Mouse (Mus musculus) heart, embryonic 16.5 days (tissue): ENCODE results near the gene Tnks2. TPM values are rescaled to one million over a fixed set of nuclear protein-coding genes. Genes with fewer than 3 reads are reported as not detected.

Experiments
- ATAC-seq: fragments of 200-750 bp; cut with Nextera tagmentation; replicated peaks from 2 replicates; pipeline ENCODE4 v1.8.0; 2017; ENCODE audit warnings: moderate number of reproducible peaks; ENCODE audit not compliant: insufficient read depth, low FRiP score; ENCODE audit errors: extremely low read depth
- H3K27ac ChIP-seq: fragments of 300-500 bp; sonication (generic); 2 replicates; pipeline ENCODE4 v1.5.1; 2014; ENCODE audit warnings: mild to moderate bottlenecking, low read length, control low read depth, moderate library complexity
- H3K27me3 ChIP-seq: fragments of 300-500 bp; sonication (generic); 2 replicates; pipeline ENCODE4 v1.6.1; 2014; ENCODE audit warnings: low read length, mixed read lengths; ENCODE audit not compliant: control insufficient read depth, insufficient read depth
- H3K36me3 ChIP-seq: fragments of 300-500 bp; sonication (generic); 2 replicates; pipeline ENCODE4 v1.6.1; 2014; ENCODE audit not compliant: control insufficient read depth, insufficient read depth
- H3K4me1 ChIP-seq: fragments of 300-500 bp; sonication (generic); 2 replicates; pipeline ENCODE4 v1.6.1; 2014; ENCODE audit warnings: low read length, mixed read lengths; ENCODE audit not compliant: control insufficient read depth, insufficient read depth
- H3K4me2 ChIP-seq: fragments of 300-500 bp; sonication (generic); 2 replicates; pipeline ENCODE4 v1.6.1; 2014; ENCODE audit warnings: low read depth, mild to moderate bottlenecking, control low read depth, low read length
- H3K4me3 ChIP-seq: fragments of 300-500 bp; sonication (generic); 2 replicates; pipeline ENCODE4 v1.5.1; 2014; ENCODE audit warnings: mild to moderate bottlenecking, control low read depth, low read length
- H3K9ac ChIP-seq: fragments of 300-500 bp; sonication (generic); 2 replicates; pipeline ENCODE4 v1.6.1; 2014; ENCODE audit warnings: low read length, control low read depth
- H3K9me3 ChIP-seq: fragments of 300-500 bp; sonication (generic); replicated peaks from 2 replicates; pipeline ENCODE4 v1.6.1; 2016; ENCODE audit warnings: low read length; ENCODE audit not compliant: control insufficient read depth
- WGBS: fragments of 180-500 bp; shearing (Covaris S2); extraction: QIAGEN DNeasy Blood & Tissue Kit; methylation state at CpG from one replicate; pipeline ENCODE4 v1.1.7; 2014; 5-methylcytosine and 5-hydroxymethylcytosine counted together
- polyA plus RNA-seq: library from polyadenylated mRNA; unstranded; fragments of >200 nt; fragmentation: Nextera tagmentation; extraction: Ambion mirVana; gene quantifications from 2 replicates; pipeline ENCODE4 v1.2.1, GENCODE M21; 2015

Gene Tnks2
- polyA plus RNA-seq, 1 experiment from 2014 or later, result 25.8 TPM

DNA sequence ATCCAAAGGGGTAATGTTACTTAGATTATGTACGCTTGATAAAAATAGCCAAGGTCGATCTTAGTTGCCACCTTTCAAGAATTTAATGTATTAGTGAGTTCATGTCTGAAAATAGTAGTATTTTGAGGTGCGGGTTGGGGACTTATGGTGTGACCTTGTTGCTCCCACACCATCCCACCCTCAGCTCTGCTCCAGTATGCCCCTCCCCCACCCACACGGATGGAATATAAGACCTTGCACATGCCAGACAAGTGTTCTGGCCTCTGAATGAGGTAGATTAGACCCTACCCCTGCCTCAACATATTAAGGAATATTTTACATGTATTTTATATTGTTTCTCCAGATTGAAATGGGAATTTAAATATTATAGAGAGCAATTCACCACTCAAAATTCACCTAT lies 2.0 kb downstream of the Tnks2 start:
- Histone ChIP-seq H3K27ac (0 out of 2 replicates have a peak overlapping the region, but pooled peaks have one; percentile 58), H3K9me3 (no peaks in the 10 kb centered on the region), H3K27me3 (no peaks in the 10 kb centered on the region), H3K4me1 (peaks cover 12% of the 10 kb centered on the region), H3K4me2 (peak overlapping the region; percentile 89), H3K36me3 (0 out of 2 replicates have a peak, but pooled peaks cover 3% of the 10 kb centered on the region), H3K4me3 (peak overlapping the region; percentile 52), H3K9ac (peak overlapping the region; percentile 65; the same call in 1 of the 2 replicates)
- ATAC-seq, result no peak
- 26% methylated on average over 4 of the region's 4 CpGs for WGBS

- Histone ChIP-seq H3K4me2 (no peak overlapping the region), H3K9ac (no peak overlapping the region), H3K27me3 (no peaks in the 10 kb centered on the region), H3K4me3 (no peak overlapping the region), H3K36me3 (peaks cover 15% of the 10 kb centered on the region), H3K9me3 (no peaks in the 10 kb centered on the region), H3K27ac (no peak overlapping the region), H3K4me1 (peaks cover 12% of the 10 kb centered on the region)
- WGBS, result 87% methylated on average over 3 of the region's 3 CpGs
- ATAC-seq, result no peak
Measured at GRCm38 (mm10) chr19:36840301-36840700, 6.3 kb downstream of the Tnks2 start.

DNA sequence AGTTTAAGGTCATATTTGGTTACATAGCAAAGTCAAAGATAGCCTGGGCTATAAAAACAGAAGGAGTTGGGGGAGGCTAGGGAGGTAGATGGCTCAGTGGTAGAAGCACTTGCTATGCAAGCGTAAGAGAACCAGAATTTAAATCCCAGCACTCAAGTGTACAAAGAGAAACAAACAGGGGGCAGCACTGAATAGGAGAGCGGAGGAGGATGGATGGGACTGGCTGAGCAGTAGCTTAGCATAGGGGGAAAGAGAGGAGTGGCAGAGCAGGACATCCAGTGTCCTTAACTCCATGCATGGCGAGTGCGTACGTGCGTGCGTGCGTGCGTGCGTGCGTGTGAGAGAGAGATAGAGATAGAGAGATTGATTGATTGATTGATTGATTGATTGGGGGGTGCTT lies 9.8 kb downstream of the Tnks2 start:
- Histone ChIP-seq H3K9ac (no peak overlapping the region), H3K36me3 (peaks cover 23% of the 10 kb centered on the region), H3K27me3 (no peaks in the 10 kb centered on the region), H3K27ac (no peak overlapping the region), H3K4me2 (no peak overlapping the region), H3K4me3 (no peak overlapping the region), H3K9me3 (no peaks in the 10 kb centered on the region), H3K4me1 (0 out of 2 replicates have a peak, but pooled peaks cover 2% of the 10 kb centered on the region)
- WGBS, result 89% methylated on average over 11 of the region's 11 CpGs
- ATAC-seq, result no peak

GRCm38 (mm10) chr19:36845924-36846323 lies 11.9 kb downstream of the Tnks2 start:
- 72% methylated on average over 5 of the region's 5 CpGs for WGBS
- Histone ChIP-seq H3K36me3 (peaks cover 35% of the 10 kb centered on the region), H3K4me2 (no peak overlapping the region), H3K27me3 (no peaks in the 10 kb centered on the region), H3K9ac (no peak overlapping the region), H3K27ac (no peak overlapping the region), H3K4me3 (no peak overlapping the region), H3K4me1 (0 out of 2 replicates have a peak, but pooled peaks cover 2% of the 10 kb centered on the region), H3K9me3 (no peaks in the 10 kb centered on the region)
- ATAC-seq, result no peak

- WGBS, result 91% methylated on average over 2 of the region's 2 CpGs
- no peak overlapping the region for H3K4me2 ChIP-seq
- H3K4me3 ChIP-seq, result no peak overlapping the region
- H3K9me3 ChIP-seq, result no peaks in the 10 kb centered on the region
- no peak overlapping the region for H3K9ac ChIP-seq
- no peaks in the 10 kb centered on the region for H3K4me1 ChIP-seq
- no peak for ATAC-seq
- no peak overlapping the region for H3K27ac ChIP-seq
- H3K27me3 ChIP-seq, result no peaks in the 10 kb centered on the region
- peaks cover 52% of the 10 kb centered on the region for H3K36me3 ChIP-seq
Measured at GRCm38 (mm10) chr19:36853831-36854230, 19.8 kb downstream of the Tnks2 start.

- no peaks in the 10 kb centered on the region for H3K27me3 ChIP-seq
- no peak overlapping the region for H3K27ac ChIP-seq
- no peak overlapping the region for H3K4me2 ChIP-seq
- no peak overlapping the region for H3K4me3 ChIP-seq
- no peak overlapping the region for H3K9ac ChIP-seq
- H3K9me3 ChIP-seq, result no peaks in the 10 kb centered on the region
- peaks cover 44% of the 10 kb centered on the region for H3K36me3 ChIP-seq
- no peak for ATAC-seq
- H3K4me1 ChIP-seq, result no peaks in the 10 kb centered on the region
- WGBS, result 78% methylated on average over 9 of the region's 9 CpGs
Measured at GRCm38 (mm10) chr19:36857851-36858250, 23.8 kb downstream of the Tnks2 start.

DNA sequence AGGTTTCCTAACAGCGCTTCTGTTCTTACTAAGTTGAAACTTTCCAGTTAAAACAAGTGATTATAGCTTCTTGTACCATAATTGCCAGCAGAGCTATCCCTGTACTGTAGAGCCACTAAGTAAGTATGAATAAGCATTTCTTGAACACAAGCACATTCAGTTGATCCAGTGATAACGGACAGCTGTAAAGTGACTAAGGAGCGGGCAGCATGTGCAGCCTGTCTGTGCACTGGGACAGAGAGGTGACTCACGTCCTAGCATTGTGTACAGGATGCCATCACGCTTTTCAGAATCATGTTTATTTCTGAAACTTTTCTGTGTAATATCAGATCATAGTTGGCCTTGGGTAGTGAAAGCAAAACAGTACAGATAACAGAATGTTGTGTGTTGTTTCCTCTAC lies 26.4 kb downstream of the Tnks2 start:
- Histone ChIP-seq H3K36me3 (peaks cover 35% of the 10 kb centered on the region), H3K9me3 (no peaks in the 10 kb centered on the region), H3K4me2 (no peak overlapping the region), H3K4me1 (no peaks in the 10 kb centered on the region), H3K27me3 (no peaks in the 10 kb centered on the region), H3K27ac (no peak overlapping the region), H3K9ac (no peak overlapping the region), H3K4me3 (no peak overlapping the region)
- WGBS, result 82% methylated on average over 5 of the region's 5 CpGs
- no peak for ATAC-seq

DNA sequence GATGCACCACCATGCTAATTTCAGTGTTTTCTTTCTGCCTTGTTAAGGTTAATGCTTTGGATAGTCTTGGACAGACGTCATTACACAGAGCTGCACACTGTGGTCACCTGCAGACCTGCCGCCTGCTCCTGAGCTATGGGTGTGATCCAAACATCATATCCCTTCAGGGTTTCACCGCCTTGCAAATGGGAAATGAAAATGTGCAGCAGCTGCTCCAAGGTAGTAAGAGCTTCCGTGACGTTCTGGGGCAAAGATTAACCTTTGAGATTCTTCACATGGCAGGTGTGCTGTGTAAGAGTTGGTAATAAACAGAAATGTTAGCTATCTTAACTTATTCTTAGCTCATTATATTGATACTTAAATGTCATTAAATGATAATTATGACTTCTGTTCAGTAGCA lies 31.9 kb downstream of the Tnks2 start:
- no peak for ATAC-seq
- Histone ChIP-seq H3K27ac (no peak overlapping the region), H3K4me3 (no peak overlapping the region), H3K4me1 (no peaks in the 10 kb centered on the region), H3K9ac (no peak overlapping the region), H3K4me2 (no peak overlapping the region), H3K27me3 (no peaks in the 10 kb centered on the region), H3K9me3 (no peaks in the 10 kb centered on the region), H3K36me3 (peaks cover 43% of the 10 kb centered on the region)
- WGBS, result 88% methylated on average over 5 of the region's 5 CpGs

GRCm38 (mm10) chr19:36867416-36867815 lies 33.4 kb downstream of the Tnks2 start:
- H3K9ac ChIP-seq, result no peak overlapping the region
- H3K9me3 ChIP-seq, result no peaks in the 10 kb centered on the region
- 90% methylated on average over 8 of the region's 8 CpGs for WGBS
- H3K4me3 ChIP-seq, result no peak overlapping the region
- no peaks in the 10 kb centered on the region for H3K27me3 ChIP-seq
- peaks cover 44% of the 10 kb centered on the region for H3K36me3 ChIP-seq
- no peaks in the 10 kb centered on the region for H3K4me1 ChIP-seq
- H3K4me2 ChIP-seq, result no peak overlapping the region
- no peak for ATAC-seq
- H3K27ac ChIP-seq, result no peak overlapping the region
